Mouse (Mus musculus): ENCODE results near the gene Cd300c. TPM values are rescaled to one million over a fixed set of nuclear protein-coding genes. Genes with fewer than 3 reads are reported as not detected.
"Not testable (repeated sequence)": the region's sequence is repeated elsewhere in the genome, so short reads cannot be mapped to it uniquely, and the experiment has no call there.

Gene Cd300c
- total RNA-seq (2021), result not detected
- long read RNA-seq, experiment 1, result 0 reads
- long read RNA-seq, experiment 2, result 0 reads

GRCm38 (mm10) chr11:114968752-114969207 is at the start of gene Cd300c:
Cd300c (minus strand) TSS chr11:114969157.
- DNase-seq, result no peak

GRCm38 (mm10) chr11:115016093-115016492 is 47.1 kb upstream of the Cd300c start, which contains the start of gene Cd300ld2:
Cd300ld2 (minus strand) TSS chr11:115016193.
- DNase-seq, result not testable (repeated sequence)

- no peak for DNase-seq
These were observed 35.1 kb upstream of the Cd300c start for GRCm38 (mm10) chr11:115004070-115004469.

- no peak for DNase-seq
These were observed 32.6 kb upstream of the Cd300c start, which contains the start of gene Cd300c2 for GRCm38 (mm10) chr11:115001474-115002040. Cd300c2 (minus strand) TSS chr11:115001880.

- no peak for DNase-seq
These were observed 20.8 kb upstream of the Cd300c start, which contains the start of gene Cd300ld for GRCm38 (mm10) chr11:114989793-114990192. Cd300ld (minus strand) TSS chr11:114989922.

GRCm38 (mm10) chr11:114981866-114982265 is 12.9 kb upstream of the Cd300c start:
- no peak for DNase-seq

- DNase-seq, result no peak
These were observed 3.8 kb upstream of the Cd300c start for GRCm38 (mm10) chr11:114972726-114973125.

GRCm38 (mm10) chr11:114965182-114965828 is 3.7 kb downstream of the Cd300c start:
- peak; percentile 15 to 44 for DNase-seq

- DNase-seq, result no peak
These were observed 8.6 kb downstream of the Cd300c start for GRCm38 (mm10) chr11:114960369-114960768.

GRCm38 (mm10) chr11:114934144-114934543 is 34.8 kb downstream of the Cd300c start, which contains the start of gene Cd300lb:
Cd300lb (minus strand) TSS chr11:114934386.
- DNase-seq, result no peak

- no peak for DNase-seq
These were observed 35.4 kb downstream of the Cd300c start for GRCm38 (mm10) chr11:114933591-114933990.

- no peak for DNase-seq
These were observed 37.9 kb downstream of the Cd300c start for GRCm38 (mm10) chr11:114931041-114931440.

GRCm38 (mm10) chr11:114929581-114929980 is 39.4 kb downstream of the Cd300c start:
- no peak for DNase-seq

- peak in 1 of 2 experiments; percentile 35 for DNase-seq
These were observed 45.0 kb downstream of the Cd300c start for GRCm38 (mm10) chr11:114923961-114924360.

GRCm38 (mm10) chr11:114922439-114922838 is 46.5 kb downstream of the Cd300c start:
- no peak for DNase-seq

GRCm38 (mm10) chr11:114917120-114917519 is 51.8 kb downstream of the Cd300c start:
- no peak for DNase-seq

- no peak for DNase-seq
These were observed 54.0 kb downstream of the Cd300c start for GRCm38 (mm10) chr11:114914978-114915377.

GRCm38 (mm10) chr11:114912847-114913246 is 56.1 kb downstream of the Cd300c start:
- peak; percentile 75 to 77 for DNase-seq

- DNase-seq, result not testable (repeated sequence)
These were observed 59.4 kb downstream of the Cd300c start for GRCm38 (mm10) chr11:114909538-114909937.

GRCm38 (mm10) chr11:114908086-114908485 is 60.9 kb downstream of the Cd300c start:
- no peak for DNase-seq

- peak; percentile 53 to 77 for DNase-seq
These were observed 61.4 kb downstream of the Cd300c start for GRCm38 (mm10) chr11:114907567-114907966.
